8 mouse cellular contexts compared by ENCODE assay signal in genomic region chr7:35554605-35555175, GRCm38 (mm10). TPM values are rescaled to one million over a fixed set of nuclear protein-coding genes. Genes with fewer than 3 reads are reported as not detected.
DNase-seq lines count a peak whose midpoint lies in the region; ATAC-seq and TF ChIP-seq lines count a peak whose summit lies in the region.

No protein-coding gene starts in this region.

- DNase-seq in ovary, postnatal 36 days (ENCODE audit: low spot score), result peak; percentile 18
- no peak for DNase-seq in ovary, postnatal 10 days (ENCODE audit: low spot score)
- peak; percentile 53 for DNase-seq in cerebellum, adult 9-11 months
- DNase-seq in frontal cortex, postnatal 10 days (ENCODE audit: low spot score in 2 of 2), result peak; percentile 25 to 29
- peak; percentile 32 for DNase-seq in kidney, postnatal 0 days (ENCODE audit: low spot score)
- peak; percentile 19 for DNase-seq in liver, adult 2 months (ENCODE audit: extremely low read depth, low read depth, low spot score)
- peak; percentile 22 for DNase-seq in testis, postnatal 14 days (ENCODE audit: low spot score)

- no peaks in the 10 kb centered on the region for H3K27me3 ChIP-seq in kidney, postnatal 0 days (ENCODE audit: insufficient read depth, low read length)
- no peaks in the 10 kb centered on the region for H3K27me3 ChIP-seq in liver, adult 2 months (ENCODE audit: control insufficient read depth, insufficient read depth, low read length)
- no peaks in the 10 kb centered on the region for H3K27me3 ChIP-seq in myocyte (ENCODE audit: control insufficient read depth, insufficient read depth, insufficient read length)

- TF ChIP-seq CTCF in kidney, postnatal 0 days (IDR thresholded peaks at IDR 0.05; ENCODE audit: low read depth), result no peak
- no peak for TF ChIP-seq CTCF in liver, adult 2 months (IDR thresholded peaks at IDR 0.05; ENCODE audit: low read depth, low read length)

- H3K9me3 ChIP-seq in kidney, postnatal 0 days (replicated peaks; ENCODE audit: low read length), result no peaks in the 10 kb centered on the region

- no peaks in the 10 kb centered on the region; the same call in 1 of the 2 replicates for H3K4me1 ChIP-seq in kidney, postnatal 0 days (replicated peaks; ENCODE audit: insufficient read depth, low read length)
- H3K4me1 ChIP-seq in liver, adult 2 months (ENCODE audit: control insufficient read depth, insufficient read depth, low read length), result peaks cover 25% of the 10 kb centered on the region

- H3K36me3 ChIP-seq in kidney, postnatal 0 days (ENCODE audit: insufficient read depth, low read length), result peaks cover 11% of the 10 kb centered on the region
- peaks cover 17% of the 10 kb centered on the region for H3K36me3 ChIP-seq in liver, adult 2 months (ENCODE audit: control insufficient read depth, insufficient read depth, low read length)
- no peaks in the 10 kb centered on the region for H3K36me3 ChIP-seq in myocyte (ENCODE audit: control insufficient read depth, insufficient read depth)

- no peak for ATAC-seq in kidney, postnatal 0 days (replicated peaks; ENCODE audit: low FRiP score, low read depth)

- peak overlapping the region; percentile 100 for H3K27ac ChIP-seq in kidney, postnatal 0 days
- peak overlapping the region; percentile 93 for H3K27ac ChIP-seq in liver, adult 2 months (replicated peaks; ENCODE audit: insufficient read depth, low read depth, low read length)

- H3ac ChIP-seq in myocyte (ENCODE audit: control insufficient read depth, insufficient read length), result peak overlapping the region; percentile 97

- TF ChIP-seq POLR2A in liver, adult 2 months (IDR thresholded peaks at IDR 0.05; ENCODE audit: extremely low read depth, insufficient read depth, low read length), result no peak
- TF ChIP-seq POLR2A in myocyte (IDR thresholded peaks at IDR 0.05; ENCODE audit: insufficient read length, low read depth), result no peak

- peak overlapping the region; percentile 98 for H3K4me2 ChIP-seq in kidney, postnatal 0 days (ENCODE audit: low read length)
- peak overlapping the region; percentile 87 for H3K4me2 ChIP-seq in myocyte (ENCODE audit: low read depth)

- H3K9ac ChIP-seq in kidney, postnatal 0 days (ENCODE audit: low read depth, low read length), result peak overlapping the region; percentile 98
- peak overlapping the region; percentile 91 for H3K9ac ChIP-seq in liver, adult 2 months (ENCODE audit: low read depth, low read length)

- 4% methylated on average over 28 of the region's 28 CpGs for WGBS in kidney, postnatal 0 days
- WGBS in liver, adult 2 months, result 5% methylated on average over 28 of the region's 28 CpGs

- peak overlapping the region; percentile 77 for H3K4me3 ChIP-seq in kidney, postnatal 0 days (replicated peaks; ENCODE audit: low read depth, low read length)
- H3K4me3 ChIP-seq in liver, adult 2 months (ENCODE audit: insufficient read depth, low read depth, low read length), result peak overlapping the region; percentile 93
- H3K4me3 ChIP-seq in myocyte, result peak overlapping the region; percentile 43

- no peaks in the 10 kb centered on the region for H3K79me2 ChIP-seq in liver, adult 2 months (ENCODE audit: control insufficient read depth, insufficient read depth, low read length)
- no peaks in the 10 kb centered on the region for H3K79me2 ChIP-seq in myocyte (ENCODE audit: control insufficient read depth, insufficient read depth)

TF ChIP-seq in myocyte, 11 proteins besides CTCF, POLR2A, EP300 and RAD21:
- TF ChIP-seq TCF12 (IDR thresholded peaks at IDR 0.05; ENCODE audit: insufficient read depth, poor library complexity, severe bottlenecking) (no peak), CEBPB (IDR thresholded peaks at IDR 0.05; ENCODE audit: insufficient read depth, poor library complexity, severe bottlenecking) (no peak), MYOD1 (IDR thresholded peaks at IDR 0.05; ENCODE audit: control insufficient read depth in 1 of 3, insufficient read length in 2 of 3, low read depth in 2 of 3) (no peak), TCF3 (IDR thresholded peaks at IDR 0.05; ENCODE audit: insufficient read length, low read depth) (no peak), MAX (IDR thresholded peaks at IDR 0.05; ENCODE audit: low read depth) (no peak), SRF (IDR thresholded peaks at IDR 0.05; ENCODE audit: control insufficient read depth, insufficient read length, low read depth) (no peak), POLR2AphosphoS2 (IDR thresholded peaks at IDR 0.05; ENCODE audit: insufficient read length, low read depth) (no peak), REST (IDR thresholded peaks at IDR 0.05; ENCODE audit: insufficient read depth, insufficient read length) (no peak), MYOG (IDR thresholded peaks at IDR 0.05; ENCODE audit: control insufficient read depth in 1 of 3, insufficient read depth in 1 of 3, insufficient read length in 2 of 3, low read depth in 2 of 3) (no peak), E2F4 (IDR thresholded peaks at IDR 0.05; ENCODE audit: insufficient read depth) (no peak), USF1 (IDR thresholded peaks at IDR 0.05; ENCODE audit: low read depth) (no peak)

RNA-seq across cellular contexts. Expression of gene Nudt19, which starts 1.4 kb away (rescaled TPM):
- 135 and 138 TPM in 2 replicates for polyA plus RNA-seq in kidney, postnatal 0 days (2015; fragmentation: Nextera tagmentation; extraction: Ambion mirVana)
- total RNA-seq in liver, adult 2 months (2014; rRNA removed), result 52.3 and 66.0 TPM in 2 replicates
- 42.7 and 51.1 TPM in 2 replicates for polyA plus RNA-seq in liver, adult 2 months (2012; rRNA removed)
- 18.3 TPM for polyA plus RNA-seq in myocyte (2012; fragmentation: generic; extraction: Trizol)

RNA-seq across cellular contexts. Expression of gene Tdrd12, which starts 17.1 kb away (rescaled TPM):
- polyA plus RNA-seq in kidney, postnatal 0 days (2015; fragmentation: Nextera tagmentation; extraction: Ambion mirVana), result 0.38 and 0.62 TPM in 2 replicates
- total RNA-seq in liver, adult 2 months (2014; rRNA removed), result under 0.01 TPM in 1 of 2 replicates, not detected in the other
- not detected in 2 replicates for polyA plus RNA-seq in liver, adult 2 months (2012; rRNA removed)
- polyA plus RNA-seq in myocyte (2012; fragmentation: generic; extraction: Trizol), result not detected

RNA-seq across cellular contexts. Expression of gene Rgs9bp, which starts 30.7 kb away (rescaled TPM):
- 0.05 and 0.11 TPM in 2 replicates for polyA plus RNA-seq in kidney, postnatal 0 days (2015; fragmentation: Nextera tagmentation; extraction: Ambion mirVana)
- total RNA-seq in liver, adult 2 months (2014; rRNA removed), result under 0.01 TPM in 2 replicates
- not detected in 2 replicates for polyA plus RNA-seq in liver, adult 2 months (2012; rRNA removed)
- polyA plus RNA-seq in myocyte (2012; fragmentation: generic; extraction: Trizol), result not detected

RNA-seq across cellular contexts. Expression of gene Ankrd27, which starts 31.4 kb away (rescaled TPM):
- polyA plus RNA-seq in kidney, postnatal 0 days (2015; fragmentation: Nextera tagmentation; extraction: Ambion mirVana), result 18.5 and 19.5 TPM in 2 replicates
- 15.5 and 19.7 TPM in 2 replicates for total RNA-seq in liver, adult 2 months (2014; rRNA removed)
- polyA plus RNA-seq in liver, adult 2 months (2012; rRNA removed), result 12.9 and 14.6 TPM in 2 replicates
- 13.0 TPM for polyA plus RNA-seq in myocyte (2012; fragmentation: generic; extraction: Trizol)

Comparison
In these comparisons a context has a peak if more than half of its experiments do, and no peak if none do; other contexts are left out.
1. H3K4me3 ChIP-seq: peak in every context shown above with its lines; median percentile 93 in liver, adult 2 months; 77 in kidney, postnatal 0 days; 43 in myocyte.